Mouse (Mus musculus) kidney, embryonic 15.5 days (tissue): ENCODE results near the gene Usp29. TPM values are rescaled to one million over a fixed set of nuclear protein-coding genes. Genes with fewer than 3 reads are reported as not detected.
"Not testable (repeated sequence)": the region's sequence is repeated elsewhere in the genome, so short reads cannot be mapped to it uniquely, and the experiment has no call there.

ENCODE experiments used
- ATAC-seq: fragments of 200-750 bp; cut with Nextera tagmentation; replicated peaks from 2 replicates; pipeline ENCODE4 v1.8.0; 2017; ENCODE audit warnings: moderate TSS enrichment; ENCODE audit not compliant: low FRiP score
- H3K27ac ChIP-seq: fragments of 300-500 bp; sonication (generic); 2 replicates; pipeline ENCODE4 v1.5.1; 2015; ENCODE audit warnings: mild to moderate bottlenecking, inconsistent platforms
- H3K27me3 ChIP-seq: fragments of 300-500 bp; sonication (generic); 2 replicates; pipeline ENCODE4 v1.6.1; 2015; ENCODE audit warnings: inconsistent platforms
- H3K36me3 ChIP-seq: fragments of 300-500 bp; sonication (generic); 2 replicates; pipeline ENCODE4 v1.6.1; 2015; ENCODE audit warnings: inconsistent platforms
- H3K4me1 ChIP-seq: fragments of 300-500 bp; sonication (generic); 2 replicates; pipeline ENCODE4 v1.6.1; 2015; ENCODE audit warnings: inconsistent platforms
- H3K4me2 ChIP-seq: fragments of 300-500 bp; sonication (generic); 2 replicates; pipeline ENCODE4 v1.6.1; 2015; ENCODE audit warnings: moderate library complexity, mild to moderate bottlenecking, inconsistent platforms
- H3K4me3 ChIP-seq: fragments of 300-500 bp; sonication (generic); replicated peaks from 2 replicates; pipeline ENCODE4 v1.5.1; 2015; ENCODE audit warnings: mild to moderate bottlenecking, inconsistent platforms
- H3K9ac ChIP-seq: fragments of 300-500 bp; sonication (generic); 2 replicates; pipeline ENCODE4 v1.6.1; 2015; ENCODE audit warnings: mild to moderate bottlenecking, inconsistent platforms
- H3K9me3 ChIP-seq: fragments of 300-500 bp; sonication (generic); replicated peaks from 2 replicates; pipeline ENCODE4 v1.6.1; 2016; ENCODE audit warnings: inconsistent platforms
- WGBS: fragments of 180-500 bp; shearing (Covaris S2); methylation state at CpG from one replicate; pipeline ENCODE4 v1.1.7; 2015; ENCODE audit warnings: mixed read lengths; 5-methylcytosine and 5-hydroxymethylcytosine counted together
- polyA plus RNA-seq: library from polyadenylated mRNA; unstranded; fragments of >200 nt; fragmentation: Nextera tagmentation; extraction: Ambion mirVana; gene quantifications from 2 replicates; pipeline ENCODE4 v1.2.1, GENCODE M21; 2015

Usp29 gene
- polyA plus RNA-seq, 1 experiment from 2014 or later, result 7.3 TPM

GRCm38 (mm10) chr7:6773865-6774413, 43.6 kb downstream of the Usp29 start:
- 10% methylated on average over 11 of the region's 11 CpGs for WGBS
- Histone ChIP-seq H3K4me2 (peak overlapping the region; percentile 24), H3K4me1 (peaks cover 62% of the 10 kb centered on the region), H3K27ac (peak overlapping the region; percentile 79)
- not testable (repeated sequence) for H3K9ac ChIP-seq, H3K9me3 ChIP-seq, H3K36me3 ChIP-seq, H3K27me3 ChIP-seq, H3K4me3 ChIP-seq
- peak; percentile 93 for ATAC-seq

GRCm38 (mm10) chr7:6776314-6777059, 46.1 kb downstream of the Usp29 start:
- 81% methylated on average over 10 of the region's 10 CpGs for WGBS
- H3K36me3 ChIP-seq, result no peaks in the 10 kb centered on the region
- no peaks in the 10 kb centered on the region for H3K27me3 ChIP-seq
- H3K4me1 ChIP-seq, result peaks cover 58% of the 10 kb centered on the region
- no peak overlapping the region for H3K4me3 ChIP-seq
- ATAC-seq, result no peak
- H3K9me3 ChIP-seq, result no peaks in the 10 kb centered on the region
- H3K4me2 ChIP-seq, result no peak overlapping the region
- peak overlapping the region; percentile 75 for H3K27ac ChIP-seq
- H3K9ac ChIP-seq, result no peak overlapping the region

GRCm38 (mm10) chr7:6777107-6777506, 46.7 kb downstream of the Usp29 start:
- WGBS, result 38% methylated on average over 2 of the region's 2 CpGs
- peak; percentile 61 for ATAC-seq

GRCm38 (mm10) chr7:6777689-6778088, 47.3 kb downstream of the Usp29 start:
- no peak overlapping the region for H3K4me3 ChIP-seq
- H3K27me3 ChIP-seq, result no peaks in the 10 kb centered on the region
- H3K36me3 ChIP-seq, result no peaks in the 10 kb centered on the region
- peak; percentile 38 for ATAC-seq
- H3K9me3 ChIP-seq, result no peaks in the 10 kb centered on the region
- no peak overlapping the region for H3K9ac ChIP-seq
- 22% methylated on average over 4 of the region's 4 CpGs for WGBS
- H3K4me2 ChIP-seq, result 0 out of 2 replicates have a peak overlapping the region, but pooled peaks have one; percentile 5
- peaks cover 70% of the 10 kb centered on the region for H3K4me1 ChIP-seq
- H3K27ac ChIP-seq, result peak overlapping the region; percentile 75

More at GRCm38 (mm10) chr7:6777107-6777506, 46.7 kb downstream of the Usp29 start:
- Histone ChIP-seq H3K4me1 (peaks cover 64% of the 10 kb centered on the region), H3K4me3 (no peak overlapping the region), H3K9ac (no peak overlapping the region), H3K36me3 (no peaks in the 10 kb centered on the region), H3K27ac (peak overlapping the region; percentile 75), H3K27me3 (no peaks in the 10 kb centered on the region), H3K4me2 (peak overlapping the region; percentile 5; the same call in 1 of the 2 replicates), H3K9me3 (no peaks in the 10 kb centered on the region)

- Histone ChIP-seq H3K4me3 (no peak overlapping the region), H3K4me2 (no peak overlapping the region), H3K4me1 (peaks cover 76% of the 10 kb centered on the region), H3K27ac (no peak overlapping the region), H3K27me3 (no peaks in the 10 kb centered on the region), H3K36me3 (no peaks in the 10 kb centered on the region), H3K9ac (no peak overlapping the region), H3K9me3 (no peaks in the 10 kb centered on the region)
- WGBS, result 80% methylated on average over 5 of the region's 5 CpGs
- ATAC-seq, result no peak
Observed at GRCm38 (mm10) chr7:6779172-6779571, 48.8 kb downstream of the Usp29 start.

- 0 out of 2 replicates have a peak, but pooled peaks have one; percentile 12 for ATAC-seq
- Histone ChIP-seq H3K27me3 (no peaks in the 10 kb centered on the region), H3K9me3 (no peaks in the 10 kb centered on the region), H3K4me2 (no peak overlapping the region), H3K4me1 (peaks cover 75% of the 10 kb centered on the region), H3K4me3 (no peak overlapping the region), H3K9ac (no peak overlapping the region), H3K27ac (peak overlapping the region; percentile 94), H3K36me3 (no peaks in the 10 kb centered on the region)
- 36% methylated on average over 11 of the region's 11 CpGs for WGBS
Observed at GRCm38 (mm10) chr7:6781541-6781940, 51.2 kb downstream of the Usp29 start.

- H3K36me3 ChIP-seq, result no peaks in the 10 kb centered on the region
- peak overlapping the region; percentile 94 for H3K27ac ChIP-seq
- ATAC-seq, result peak; percentile 85
- H3K4me2 ChIP-seq, result peak overlapping the region; percentile 26
- 4% methylated on average over 8 of the region's 8 CpGs for WGBS
- H3K4me1 ChIP-seq, result peaks cover 50% of the 10 kb centered on the region
- no peak overlapping the region for H3K9ac ChIP-seq
- no peak overlapping the region for H3K4me3 ChIP-seq
- H3K27me3 ChIP-seq, result no peaks in the 10 kb centered on the region
- H3K9me3 ChIP-seq, result no peaks in the 10 kb centered on the region
Observed at GRCm38 (mm10) chr7:6784340-6785073, 54.1 kb downstream of the Usp29 start.

GRCm38 (mm10) chr7:6787000-6787399, 56.6 kb downstream of the Usp29 start:
- H3K4me2 ChIP-seq, result no peak overlapping the region
- peaks cover 34% of the 10 kb centered on the region for H3K4me1 ChIP-seq
- H3K9ac ChIP-seq, result no peak overlapping the region
- no peaks in the 10 kb centered on the region for H3K9me3 ChIP-seq
- no peaks in the 10 kb centered on the region for H3K27me3 ChIP-seq
- 57% methylated on average over 2 of the region's 2 CpGs for WGBS
- H3K36me3 ChIP-seq, result no peaks in the 10 kb centered on the region
- no peak for ATAC-seq
- H3K27ac ChIP-seq, result no peak overlapping the region
- no peak overlapping the region for H3K4me3 ChIP-seq

GRCm38 (mm10) chr7:6788101-6788500, 57.7 kb downstream of the Usp29 start:
- no peak for ATAC-seq
- H3K27ac ChIP-seq, result peak overlapping the region; percentile 39; the same call in 1 of the 2 replicates
- no peaks in the 10 kb centered on the region for H3K9me3 ChIP-seq
- 67% methylated on average over 2 of the region's 2 CpGs for WGBS
- H3K4me2 ChIP-seq, result no peak overlapping the region
- H3K36me3 ChIP-seq, result no peaks in the 10 kb centered on the region
- peaks cover 23% of the 10 kb centered on the region for H3K4me1 ChIP-seq
- H3K9ac ChIP-seq, result no peak overlapping the region
- H3K4me3 ChIP-seq, result no peak overlapping the region
- H3K27me3 ChIP-seq, result no peaks in the 10 kb centered on the region

- 78% methylated on average over 9 of the region's 9 CpGs for WGBS
- H3K27me3 ChIP-seq, result no peaks in the 10 kb centered on the region
Observed at GRCm38 (mm10) chr7:6791286-6792065, 61.1 kb downstream of the Usp29 start.

GRCm38 (mm10) chr7:6793240-6793639, 62.9 kb downstream of the Usp29 start:
- no peaks in the 10 kb centered on the region for H3K27me3 ChIP-seq
- 0 out of 2 replicates have a peak, but pooled peaks cover 2% of the 10 kb centered on the region for H3K9me3 ChIP-seq
- H3K36me3 ChIP-seq, result no peaks in the 10 kb centered on the region
- H3K27ac ChIP-seq, result no peak overlapping the region
- 76% methylated on average over 6 of the region's 6 CpGs for WGBS
- H3K4me2 ChIP-seq, result no peak overlapping the region
- H3K4me3 ChIP-seq, result no peak overlapping the region
- ATAC-seq, result no peak
- peaks cover 14% of the 10 kb centered on the region for H3K4me1 ChIP-seq
- no peak overlapping the region for H3K9ac ChIP-seq

More at GRCm38 (mm10) chr7:6791286-6792065, 61.1 kb downstream of the Usp29 start:
- Histone ChIP-seq H3K4me3 (no peak overlapping the region), H3K9me3 (0 out of 2 replicates have a peak, but pooled peaks cover 2% of the 10 kb centered on the region), H3K27ac (no peak overlapping the region), H3K36me3 (no peaks in the 10 kb centered on the region), H3K9ac (no peak overlapping the region), H3K4me2 (no peak overlapping the region), H3K4me1 (no peaks in the 10 kb centered on the region)
- no peak for ATAC-seq
